Mouse (Mus musculus) naive thymus-derived CD4-positive, alpha-beta T cell, adult 2 months (primary cell): Measurements from ENCODE around the gene Xylt1.
A peak's percentile ranks its signal among the peaks of the same experiment; 100 is the strongest.

Experiments
- DNase-seq: peaks from one replicate; pipeline ENCODE4 v3.0.0-alpha.2; 2011; ENCODE audit warnings: low read depth

The Xylt1 gene

DNA sequence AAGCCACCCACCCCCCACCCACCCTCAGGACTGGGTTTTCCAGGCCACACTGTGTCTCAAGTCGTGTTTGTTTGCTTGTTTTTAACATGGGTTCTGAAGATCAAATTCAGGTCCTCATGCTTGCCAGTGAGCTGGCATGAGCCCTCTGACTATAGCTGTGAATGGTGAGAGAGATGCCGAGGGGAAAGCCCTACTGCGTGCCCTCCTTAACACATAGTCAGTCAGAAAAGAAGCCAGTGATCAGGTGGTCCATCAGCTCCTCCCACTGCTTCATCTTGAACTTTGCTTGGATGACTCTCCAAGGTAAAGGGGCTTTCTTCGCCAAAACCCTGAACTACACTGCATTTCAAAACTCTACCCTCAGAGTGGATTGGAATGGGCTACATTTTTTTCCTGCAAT lies 183.8 kb downstream of the Xylt1 start:
- DNase-seq, result no peak

- DNase-seq, result peak; percentile 71
These were observed 185.3 kb downstream of the Xylt1 start for GRCm38 (mm10) chr7:117566115-117566514.

GRCm38 (mm10) chr7:117566833-117567232 lies 186.1 kb downstream of the Xylt1 start:
- no peak for DNase-seq

DNA sequence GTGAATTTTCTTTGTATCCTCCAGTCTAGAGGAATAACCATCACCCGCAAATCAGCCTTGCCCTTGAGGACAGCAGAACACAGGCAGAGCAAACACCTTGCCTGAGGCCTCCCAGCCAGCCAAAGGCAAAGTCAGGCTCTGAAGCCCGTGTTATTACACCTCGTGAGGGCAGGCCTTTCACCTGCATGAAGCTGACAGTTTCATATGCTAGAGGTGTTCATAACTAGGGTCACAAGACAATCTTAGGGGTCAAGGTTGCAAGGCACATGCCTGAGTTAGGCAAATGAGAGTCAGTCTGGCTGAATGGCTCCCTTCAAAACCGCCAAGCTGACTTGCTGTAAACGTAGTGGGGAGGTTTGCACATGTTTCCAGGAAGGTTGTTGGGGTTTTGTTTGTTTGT lies 186.5 kb downstream of the Xylt1 start:
- DNase-seq, result no peak

GRCm38 (mm10) chr7:117567653-117568340 lies 187.0 kb downstream of the Xylt1 start:
- DNase-seq, result no peak

GRCm38 (mm10) chr7:117571131-117571530 lies 190.4 kb downstream of the Xylt1 start:
- no peak for DNase-seq

GRCm38 (mm10) chr7:117571713-117572112 lies 190.9 kb downstream of the Xylt1 start:
- no peak for DNase-seq

- DNase-seq, result no peak
These were observed 192.4 kb downstream of the Xylt1 start for GRCm38 (mm10) chr7:117573170-117573569.

GRCm38 (mm10) chr7:117575417-117575816 lies 194.6 kb downstream of the Xylt1 start:
- no peak for DNase-seq

GRCm38 (mm10) chr7:117577035-117577434 lies 196.3 kb downstream of the Xylt1 start:
- no peak for DNase-seq

- peak; percentile 14 for DNase-seq
These were observed 204.4 kb downstream of the Xylt1 start for GRCm38 (mm10) chr7:117585164-117585563.

GRCm38 (mm10) chr7:117586811-117587210 lies 206.0 kb downstream of the Xylt1 start:
- DNase-seq, result no peak

DNA sequence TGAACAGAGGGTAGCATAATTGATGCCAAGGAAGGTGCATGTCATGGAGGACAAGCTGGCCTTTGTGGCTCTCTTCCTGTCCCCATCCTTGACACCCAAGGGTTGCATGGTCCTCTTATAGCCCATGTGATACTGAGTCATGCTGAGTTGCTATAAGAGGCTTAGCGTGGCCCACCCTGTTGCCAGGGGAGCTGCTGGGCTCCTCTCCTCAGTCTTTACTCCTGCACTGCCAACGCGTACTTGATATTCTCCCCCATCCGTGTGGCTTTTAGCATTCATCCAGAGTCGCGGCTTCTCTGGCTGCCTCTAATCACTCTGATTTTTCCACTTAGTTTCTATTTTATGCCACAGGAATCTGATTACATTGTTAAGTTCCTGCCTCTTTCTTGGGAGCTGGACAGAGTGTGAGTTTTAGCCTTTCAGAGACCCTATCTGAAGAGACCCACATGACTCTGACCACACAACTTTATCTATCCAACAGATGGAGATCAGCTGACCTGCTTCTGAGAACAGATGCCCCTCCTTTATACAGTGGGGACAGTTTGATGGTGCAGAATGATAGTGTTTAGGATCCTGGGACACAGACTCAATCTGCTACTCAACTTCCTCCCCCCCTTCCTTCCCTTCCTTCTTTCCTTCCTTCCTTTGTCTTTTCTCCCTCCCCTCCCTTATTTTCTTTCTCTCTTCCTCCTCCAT lies 206.6 kb downstream of the Xylt1 start:
- DNase-seq, result no peak

GRCm38 (mm10) chr7:117588426-117588825 lies 207.6 kb downstream of the Xylt1 start:
- DNase-seq, result no peak

- no peak for DNase-seq
These were observed 208.6 kb downstream of the Xylt1 start for GRCm38 (mm10) chr7:117589359-117589758.

DNA sequence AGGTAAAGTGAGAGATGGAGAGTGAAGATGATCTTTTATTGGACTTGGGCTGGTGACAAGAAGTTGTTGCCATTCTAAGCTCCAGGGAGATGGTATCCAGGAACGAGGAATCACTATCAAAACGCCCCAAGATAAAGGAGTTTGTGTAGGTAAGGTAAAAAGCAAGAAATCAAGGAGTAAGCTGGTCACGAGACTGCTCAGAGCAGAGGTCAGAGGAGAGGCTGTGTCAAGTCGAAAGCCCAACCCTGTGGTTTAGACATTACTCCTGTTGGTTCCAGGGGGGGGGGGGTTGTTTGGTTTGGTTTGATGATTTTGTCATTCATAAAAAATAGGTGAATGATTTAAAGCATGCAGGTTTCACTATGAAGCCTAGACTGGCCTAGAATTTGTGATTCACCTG lies 209.0 kb downstream of the Xylt1 start:
- DNase-seq, result no peak

DNA sequence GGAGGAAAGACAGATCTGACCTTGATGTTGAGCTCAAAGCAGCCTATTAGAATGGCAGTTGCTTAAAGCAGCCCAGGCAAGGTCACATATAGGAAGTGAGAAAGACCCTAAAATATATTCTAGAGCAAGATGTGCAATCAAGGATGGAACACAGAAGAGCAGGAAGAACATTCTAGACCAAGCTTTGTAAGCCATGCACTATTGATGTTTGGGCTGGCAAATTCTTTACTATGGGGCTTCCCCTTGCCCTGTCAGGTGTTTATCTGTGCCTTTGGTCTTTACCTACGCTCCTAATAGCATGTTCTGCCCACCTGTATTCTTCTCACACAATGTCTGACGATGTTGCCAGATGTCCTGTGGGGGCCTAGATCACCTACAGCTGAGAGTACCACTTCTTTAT lies 213.4 kb downstream of the Xylt1 start:
- no peak for DNase-seq

DNA sequence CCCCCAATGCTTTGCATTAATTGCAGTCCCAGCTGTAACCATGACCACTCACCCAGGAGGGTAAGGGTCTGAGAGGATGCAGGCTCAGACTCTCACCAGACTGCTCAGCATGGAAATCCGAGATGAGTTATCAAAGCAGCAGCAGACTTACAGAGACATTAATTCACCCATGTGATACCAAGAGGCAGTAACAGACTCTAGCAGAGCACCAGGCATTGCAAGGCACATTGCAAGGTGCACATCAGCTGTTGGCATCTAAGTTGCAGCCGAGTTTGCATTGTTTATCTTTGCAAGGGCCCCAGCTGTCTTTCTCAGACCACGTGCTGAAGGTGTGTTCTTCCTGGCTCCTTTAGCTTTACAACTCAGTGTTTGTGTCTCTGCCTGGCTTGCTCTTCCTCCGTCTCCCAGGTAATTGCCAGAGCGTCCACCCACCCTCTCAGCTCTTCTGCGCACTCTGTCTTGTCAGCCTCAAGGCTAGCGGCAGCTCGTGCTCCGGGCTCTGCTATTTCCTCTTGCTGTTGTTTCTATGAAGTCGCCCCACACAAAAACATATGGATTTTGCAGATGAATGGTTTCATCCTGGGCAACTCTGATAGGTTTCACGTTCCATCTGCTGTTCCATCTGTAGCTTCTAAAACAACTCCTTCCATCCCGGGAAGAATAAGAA lies 214.4 kb downstream of the Xylt1 start:
- DNase-seq, result no peak

- DNase-seq, result no peak
These were observed 219.7 kb downstream of the Xylt1 start for GRCm38 (mm10) chr7:117600443-117600842.

- DNase-seq, result no peak
These were observed 229.7 kb downstream of the Xylt1 start for GRCm38 (mm10) chr7:117610439-117610838.

- peak; percentile 57 for DNase-seq
These were observed 232.2 kb downstream of the Xylt1 start for GRCm38 (mm10) chr7:117612788-117613473.

GRCm38 (mm10) chr7:117613796-117614195 lies 233.0 kb downstream of the Xylt1 start:
- peak; percentile 85 for DNase-seq

DNA sequence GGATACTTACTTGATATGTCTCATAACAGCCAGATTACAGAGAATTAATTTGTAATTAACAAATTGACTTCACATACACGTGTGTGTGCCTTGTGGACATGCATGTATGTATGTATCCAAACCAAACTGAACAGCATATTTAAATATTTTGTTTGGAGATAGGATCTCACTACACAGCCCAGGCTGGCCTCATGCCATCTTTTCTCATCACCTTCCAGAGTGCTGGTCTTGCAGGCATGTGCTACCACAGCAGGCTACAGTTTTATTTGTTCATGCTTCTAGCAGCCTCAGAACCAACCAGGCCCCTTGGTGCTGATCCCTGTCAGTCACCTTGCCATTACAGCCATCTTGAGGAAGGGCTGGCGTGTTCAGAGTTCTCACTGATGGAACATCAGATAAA lies 233.6 kb downstream of the Xylt1 start:
- DNase-seq, result no peak
